11 mouse cellular contexts compared by ENCODE assay signal in genomic region chr15:79692334-79692733, GRCm38 (mm10). TPM values are rescaled to one million over a fixed set of nuclear protein-coding genes. Genes with fewer than 3 reads are reported as not detected.
DNase-seq lines count a peak whose midpoint lies in the region; ATAC-seq and TF ChIP-seq lines count a peak whose summit lies in the region.
"Had no signal": no experiment of that assay in that cellular context is flagged by ENCODE, and none has a peak within 500 bp of the region (broad histone marks: within the 10 kb centered on the region; RNA-seq: fewer than 3 reads in every experiment).

No protein-coding gene starts in this region.

- DNase-seq in lung, postnatal 4 days, result no peak
- peak; percentile 33 for DNase-seq in induced T-regulatory cell, adult 2 months (ENCODE audit: low read depth)
- no peak for DNase-seq in layer of hippocampus, adult 2 months (ENCODE audit: low spot score in 2 of 2)
- no peak for DNase-seq in spleen, postnatal 14 days (ENCODE audit: low spot score in 2 of 2)
- DNase-seq: cerebellum, postnatal 14 days; right cerebral cortex, postnatal 14 days had no signal

- no peak for ATAC-seq in lung, embryonic 15.5 days (ENCODE audit: borderline replicate concordance, extremely low read depth, low FRiP score, low TSS enrichment)
- ATAC-seq in forebrain, embryonic 12.5 days (ENCODE audit: low FRiP score), result no peak
- no peak for ATAC-seq in inflammation-experienced regulatory T-cells, adult 6 months

- peaks cover 36% of the 10 kb centered on the region for H3K4me1 ChIP-seq in lung, embryonic 15.5 days
- peaks cover 47% of the 10 kb centered on the region for H3K4me1 ChIP-seq in forebrain, embryonic 12.5 days

- H3K4me2 ChIP-seq in lung, embryonic 15.5 days, result peak overlapping the region; percentile 98
- H3K4me2 ChIP-seq in forebrain, embryonic 12.5 days, result peak overlapping the region; percentile 98
- peak overlapping the region; percentile 90 for H3K4me2 ChIP-seq in myocyte (ENCODE audit: low read depth)

- TF ChIP-seq POLR2A in myocyte (IDR thresholded peaks at IDR 0.05; ENCODE audit: insufficient read length, low read depth), result no peak

- H3ac ChIP-seq in myocyte (ENCODE audit: control insufficient read depth, insufficient read length), result no peak overlapping the region

- no peak overlapping the region for H3K4me3 ChIP-seq in lung, embryonic 15.5 days
- H3K4me3 ChIP-seq in forebrain, embryonic 12.5 days (replicated peaks), result 0 out of 2 replicates have a peak overlapping the region, but pooled peaks have one; percentile 91
- H3K4me3 ChIP-seq in myocyte, result peak overlapping the region; percentile 46
- no peak overlapping the region for H3K4me3 ChIP-seq in layer of hippocampus, adult 2 months

- H3K36me3 ChIP-seq in lung, embryonic 15.5 days, result peaks cover 10% of the 10 kb centered on the region; the same call in 1 of the 2 replicates
- H3K36me3 ChIP-seq in forebrain, embryonic 12.5 days (replicated peaks), result peaks cover 19% of the 10 kb centered on the region
- peaks cover 4% of the 10 kb centered on the region for H3K36me3 ChIP-seq in myocyte (ENCODE audit: control insufficient read depth, insufficient read depth)

- no peaks in the 10 kb centered on the region for H3K9me3 ChIP-seq in lung, embryonic 15.5 days
- H3K9me3 ChIP-seq in forebrain, embryonic 12.5 days, result no peaks in the 10 kb centered on the region

- no peak overlapping the region for H3K27ac ChIP-seq in lung, embryonic 15.5 days
- H3K27ac ChIP-seq in forebrain, embryonic 12.5 days, result no peak overlapping the region
- H3K27ac ChIP-seq in layer of hippocampus, adult 2 months, result no peak overlapping the region
- H3K27ac ChIP-seq: macrophage had no signal

- H3K27me3 ChIP-seq in lung, embryonic 15.5 days, result no peaks in the 10 kb centered on the region
- no peaks in the 10 kb centered on the region for H3K27me3 ChIP-seq in forebrain, embryonic 12.5 days
- H3K27me3 ChIP-seq in myocyte (ENCODE audit: control insufficient read depth, insufficient read depth, insufficient read length), result no peaks in the 10 kb centered on the region

- no peak overlapping the region for H3K9ac ChIP-seq in lung, embryonic 15.5 days
- H3K9ac ChIP-seq in forebrain, embryonic 12.5 days, result no peak overlapping the region

- H3K79me2 ChIP-seq in myocyte (ENCODE audit: control insufficient read depth, insufficient read depth), result peaks cover 61% of the 10 kb centered on the region

- WGBS in lung, embryonic 15.5 days, result 85% methylated on average over 5 of the region's 5 CpGs
- WGBS in forebrain, embryonic 12.5 days, result 79% methylated on average over 5 of the region's 5 CpGs

- no peak for TF ChIP-seq CTCF in layer of hippocampus, adult 2 months (conservative IDR thresholded peaks at IDR 0.05)

TF ChIP-seq in myocyte, 11 proteins besides CTCF, POLR2A, EP300 and RAD21:
- TF ChIP-seq MYOD1 (IDR thresholded peaks at IDR 0.05; ENCODE audit: control insufficient read depth in 1 of 3, insufficient read length in 2 of 3, low read depth in 2 of 3), result no peak
- no peak for TF ChIP-seq MAX (IDR thresholded peaks at IDR 0.05; ENCODE audit: low read depth)
- no peak for TF ChIP-seq TCF12 (IDR thresholded peaks at IDR 0.05; ENCODE audit: insufficient read depth, poor library complexity, severe bottlenecking)
- no peak for TF ChIP-seq USF1 (IDR thresholded peaks at IDR 0.05; ENCODE audit: low read depth)
- TF ChIP-seq TCF3 (IDR thresholded peaks at IDR 0.05; ENCODE audit: insufficient read length, low read depth), result no peak
- no peak for TF ChIP-seq CEBPB (IDR thresholded peaks at IDR 0.05; ENCODE audit: insufficient read depth, poor library complexity, severe bottlenecking)
- TF ChIP-seq REST (IDR thresholded peaks at IDR 0.05; ENCODE audit: insufficient read depth, insufficient read length), result no peak
- no peak for TF ChIP-seq SRF (IDR thresholded peaks at IDR 0.05; ENCODE audit: control insufficient read depth, insufficient read length, low read depth)
- no peak for TF ChIP-seq E2F4 (IDR thresholded peaks at IDR 0.05; ENCODE audit: insufficient read depth)
- TF ChIP-seq POLR2AphosphoS2 (IDR thresholded peaks at IDR 0.05; ENCODE audit: insufficient read length, low read depth), result no peak
- no peak for TF ChIP-seq MYOG (IDR thresholded peaks at IDR 0.05; ENCODE audit: control insufficient read depth in 1 of 3, insufficient read depth in 1 of 3, insufficient read length in 2 of 3, low read depth in 2 of 3)

RNA-seq across cellular contexts. Expression of gene Gtpbp1, which starts 1.7 kb away (rescaled TPM):
- 34.4 and 35.1 TPM in 2 replicates for polyA plus RNA-seq in lung, embryonic 15.5 days (2015; fragmentation: Nextera tagmentation; extraction: Ambion mirVana)
- polyA plus RNA-seq in forebrain, embryonic 12.5 days (2016; fragmentation: Nextera tagmentation; extraction: Ambion mirVana), result 51.5 and 55.7 TPM in 2 replicates
- 52.7 TPM for polyA plus RNA-seq in myocyte (2012; fragmentation: generic; extraction: Trizol)
- polyA plus RNA-seq in inflammation-experienced regulatory T-cells, adult 6 months (2017; shearing (Covaris generic)), result 10 to 100 TPM; 18.7 to 22.5 (median 21.5) TPM
- 10 to 100 TPM; 52.4 to 59.1 TPM for total RNA-seq in layer of hippocampus, adult 2 months (2021)

RNA-seq across cellular contexts. Expression of gene Josd1, which starts 4.6 kb away (rescaled TPM):
- polyA plus RNA-seq in lung, embryonic 15.5 days (2015; fragmentation: Nextera tagmentation; extraction: Ambion mirVana), result 21.1 and 21.2 TPM in 2 replicates
- polyA plus RNA-seq in forebrain, embryonic 12.5 days (2016; fragmentation: Nextera tagmentation; extraction: Ambion mirVana), result 24.1 and 24.5 TPM in 2 replicates
- 40.6 TPM for polyA plus RNA-seq in myocyte (2012; fragmentation: generic; extraction: Trizol)
- polyA plus RNA-seq in inflammation-experienced regulatory T-cells, adult 6 months (2017; shearing (Covaris generic)), result 1 to 10 TPM; 3.3 to 4.6 (median 4.1) TPM
- 10 to 100 TPM; 46.0 to 47.0 TPM for total RNA-seq in layer of hippocampus, adult 2 months (2021)

RNA-seq across cellular contexts. Expression of gene Tomm22, which starts 21.7 kb away (rescaled TPM):
- 235 and 247 TPM in 2 replicates for polyA plus RNA-seq in lung, embryonic 15.5 days (2015; fragmentation: Nextera tagmentation; extraction: Ambion mirVana)
- 266 and 274 TPM in 2 replicates for polyA plus RNA-seq in forebrain, embryonic 12.5 days (2016; fragmentation: Nextera tagmentation; extraction: Ambion mirVana)
- polyA plus RNA-seq in myocyte (2012; fragmentation: generic; extraction: Trizol), result 110 TPM
- 100 to 1,000 TPM; 185 to 255 (median 187) TPM for polyA plus RNA-seq in inflammation-experienced regulatory T-cells, adult 6 months (2017; shearing (Covaris generic))
- 100 to 1,000 TPM in 1 of 2 experiments, 10 to 100 TPM in 1; 99.9 to 105 TPM for total RNA-seq in layer of hippocampus, adult 2 months (2021)

RNA-seq across cellular contexts. Expression of gene Cby1, which starts 33.3 kb away (rescaled TPM):
- polyA plus RNA-seq in lung, embryonic 15.5 days (2015; fragmentation: Nextera tagmentation; extraction: Ambion mirVana), result 63.9 and 65.6 TPM in 2 replicates
- polyA plus RNA-seq in forebrain, embryonic 12.5 days (2016; fragmentation: Nextera tagmentation; extraction: Ambion mirVana), result 89.3 and 90.6 TPM in 2 replicates
- polyA plus RNA-seq in myocyte (2012; fragmentation: generic; extraction: Trizol), result 41.6 TPM
- polyA plus RNA-seq in inflammation-experienced regulatory T-cells, adult 6 months (2017; shearing (Covaris generic)), result 10 to 100 TPM; 15.7 to 18.3 (median 16.8) TPM
- total RNA-seq in layer of hippocampus, adult 2 months (2021), result 10 to 100 TPM; 39.5 to 45.4 TPM

RNA-seq across cellular contexts. Expression of gene Fam227a, which starts 33.6 kb away (rescaled TPM):
- polyA plus RNA-seq in lung, embryonic 15.5 days (2015; fragmentation: Nextera tagmentation; extraction: Ambion mirVana), result 1.6 TPM in 2 replicates
- 5.1 and 5.4 TPM in 2 replicates for polyA plus RNA-seq in forebrain, embryonic 12.5 days (2016; fragmentation: Nextera tagmentation; extraction: Ambion mirVana)
- 0.74 TPM for polyA plus RNA-seq in myocyte (2012; fragmentation: generic; extraction: Trizol)
- under 1 TPM in 2 of 3 experiments, not detected in 1; 0.26 to 0.75 TPM for polyA plus RNA-seq in inflammation-experienced regulatory T-cells, adult 6 months (2017; shearing (Covaris generic))
- 10 to 100 TPM; 12.3 to 13.1 TPM for total RNA-seq in layer of hippocampus, adult 2 months (2021)

Comparison
In these comparisons a context has a peak if more than half of its experiments do, and no peak if none do; other contexts are left out.
1. H3K4me3 ChIP-seq: peak in forebrain, embryonic 12.5 days (single experiment) and myocyte (single experiment); none in lung, embryonic 15.5 days (single experiment) and layer of hippocampus, adult 2 months (single experiment).
2. Peak in every context shown above with its lines, with median percentiles within 50 percentile points of each other: H3K4me2 ChIP-seq.